Mouse (Mus musculus) liver, embryonic 11.5 days (tissue): ENCODE data around the gene Mybpc2. TPM values are rescaled to one million over a fixed set of nuclear protein-coding genes. Genes with fewer than 3 reads are reported as not detected.

Source experiments
- ATAC-seq: fragments of 200-750 bp; cut with Nextera tagmentation; replicated peaks from 2 replicates; pipeline ENCODE4 v1.8.0; 2017; ENCODE audit warnings: moderate number of reproducible peaks, mild to moderate bottlenecking, moderate TSS enrichment, moderate library complexity; ENCODE audit not compliant: low FRiP score
- DNase-seq: peaks from one replicate; pipeline ENCODE4 v3.0.0-alpha.2; 2017; ENCODE audit warnings: low spot score
- H3K27ac ChIP-seq: fragments of 300-500 bp; sonication (generic); 2 replicates; pipeline ENCODE4 v1.5.1; 2014; ENCODE audit warnings: mild to moderate bottlenecking, low read depth, low read length, control low read depth
- H3K27me3 ChIP-seq: fragments of 300-500 bp; sonication (generic); replicated peaks from 2 replicates; pipeline ENCODE4 v1.6.1; 2014; ENCODE audit warnings: low read length, mixed read lengths; ENCODE audit not compliant: control insufficient read depth, insufficient read depth
- H3K36me3 ChIP-seq: fragments of 300-500 bp; sonication (generic); 2 replicates; pipeline ENCODE4 v1.6.1; 2014; ENCODE audit warnings: mild to moderate bottlenecking, low read length, moderate library complexity, mixed read lengths; ENCODE audit not compliant: control insufficient read depth, insufficient read depth
- H3K4me1 ChIP-seq: fragments of 300-500 bp; sonication (generic); replicated peaks from 2 replicates; pipeline ENCODE4 v1.6.1; 2014; ENCODE audit warnings: low read length, mixed read lengths; ENCODE audit not compliant: control insufficient read depth, insufficient read depth
- H3K4me2 ChIP-seq: fragments of 300-500 bp; sonication (generic); 2 replicates; pipeline ENCODE4 v1.6.1; 2014; ENCODE audit warnings: mild to moderate bottlenecking, control low read depth, moderate library complexity
- H3K4me3 ChIP-seq: fragments of 300-500 bp; sonication (generic); 2 replicates; pipeline ENCODE4 v1.5.1; 2014; ENCODE audit warnings: low read depth, low read length, control low read depth
- H3K9ac ChIP-seq: fragments of 300-500 bp; sonication (generic); 2 replicates; pipeline ENCODE4 v1.6.1; 2014; ENCODE audit warnings: low read depth, low read length, control low read depth
- H3K9me3 ChIP-seq: fragments of 300-500 bp; sonication (generic); 2 replicates; pipeline ENCODE4 v1.6.1; 2016; ENCODE audit warnings: low read length, inconsistent platforms, mixed read lengths; ENCODE audit not compliant: control insufficient read depth
- WGBS: fragments of 180-500 bp; shearing (Covaris S2); extraction: QIAGEN DNeasy Blood & Tissue Kit; methylation state at CpG from one replicate; pipeline ENCODE4 v1.1.7; 2014; 5-methylcytosine and 5-hydroxymethylcytosine counted together
- polyA plus RNA-seq: library from polyadenylated mRNA; unstranded; fragments of >200 nt; fragmentation: Nextera tagmentation; extraction: Ambion mirVana; gene quantifications from 2 replicates; pipeline ENCODE4 v1.2.1, GENCODE M21; 2014

Gene Mybpc2
- polyA plus RNA-seq, 1 experiment from 2014 or later: not detected

DNA sequence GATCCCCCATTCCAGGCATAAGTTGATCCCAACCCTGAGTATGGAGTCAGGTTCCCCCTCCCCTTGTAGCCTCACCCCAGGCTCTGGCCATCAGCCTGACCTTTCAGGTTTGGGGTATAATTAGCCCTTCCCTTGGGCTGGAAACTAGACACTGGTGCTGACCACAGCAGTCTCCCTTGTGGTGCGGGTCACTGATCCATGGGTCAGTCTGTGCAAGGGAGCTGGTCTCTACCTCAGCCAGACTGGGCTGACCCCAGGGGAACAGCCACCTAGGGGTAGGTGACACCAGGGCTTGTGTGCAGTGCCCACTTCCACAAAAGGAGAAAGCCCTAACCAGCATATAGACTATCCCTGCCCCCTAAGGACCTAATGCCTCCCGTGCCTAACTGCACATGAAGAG, 1.4 kb downstream of the Mybpc2 start:
- no peak overlapping the region for H3K9ac ChIP-seq
- H3K36me3 ChIP-seq: no peaks in the 10 kb centered on the region
- ATAC-seq (no peak), DNase-seq (no peak)
- H3K4me1 ChIP-seq: peaks cover 4% of the 10 kb centered on the region
- peaks cover 63% of the 10 kb centered on the region for H3K27me3 ChIP-seq
- no peak overlapping the region for H3K4me2 ChIP-seq
- H3K4me3 ChIP-seq: no peak overlapping the region
- no peaks in the 10 kb centered on the region for H3K9me3 ChIP-seq
- WGBS: 73% methylated on average over 2 of the region's 2 CpGs
- no peak overlapping the region for H3K27ac ChIP-seq

DNA sequence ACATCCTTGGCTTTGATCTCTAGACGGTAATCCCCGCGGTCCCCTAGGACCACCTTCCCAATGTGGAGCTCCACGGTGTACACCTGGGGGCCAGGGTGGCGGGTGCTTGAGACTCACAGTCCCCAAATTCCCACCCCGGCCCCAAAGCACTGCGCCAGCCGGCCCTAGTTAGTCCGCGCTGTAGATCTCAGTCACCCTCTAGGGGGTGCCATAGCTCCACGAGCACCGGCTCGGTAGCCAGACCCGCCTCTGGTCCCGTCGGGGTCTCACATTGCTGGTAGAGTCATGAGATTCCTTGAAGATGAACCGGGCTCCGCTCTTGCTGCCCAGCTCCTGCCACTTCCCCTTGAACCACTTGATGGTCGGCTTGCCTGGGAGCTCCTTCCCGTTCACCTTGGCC, 2.7 kb downstream of the Mybpc2 start:
- H3K9ac ChIP-seq: no peak overlapping the region
- H3K9me3 ChIP-seq: no peaks in the 10 kb centered on the region
- H3K27ac ChIP-seq: no peak overlapping the region
- peaks cover 55% of the 10 kb centered on the region for H3K27me3 ChIP-seq
- ATAC-seq: peak; percentile 60
- H3K4me3 ChIP-seq: no peak overlapping the region
- DNase-seq: peak; percentile 50
- H3K4me2 ChIP-seq: no peak overlapping the region
- 1% methylated on average over 20 of the region's 20 CpGs for WGBS
- no peaks in the 10 kb centered on the region for H3K36me3 ChIP-seq
- no peaks in the 10 kb centered on the region for H3K4me1 ChIP-seq

- no peak overlapping the region for H3K9ac ChIP-seq
- H3K9me3 ChIP-seq: no peaks in the 10 kb centered on the region
- no peaks in the 10 kb centered on the region for H3K36me3 ChIP-seq
- H3K4me1 ChIP-seq: no peaks in the 10 kb centered on the region
- H3K27ac ChIP-seq: no peak overlapping the region
- no peak overlapping the region for H3K4me2 ChIP-seq
- H3K27me3 ChIP-seq: peaks cover 56% of the 10 kb centered on the region
- 49% methylated on average over 3 of the region's 3 CpGs for WGBS
- ATAC-seq: no peak
- H3K4me3 ChIP-seq: no peak overlapping the region
- no peak for DNase-seq
These were observed 3.5 kb downstream of the Mybpc2 start for GRCm38 (mm10) chr7:44520990-44521389.

GRCm38 (mm10) chr7:44519240-44519913, 5.1 kb downstream of the Mybpc2 start:
- H3K9ac ChIP-seq: no peak overlapping the region
- 66% methylated on average over 9 of the region's 9 CpGs for WGBS
- ATAC-seq (no peak), DNase-seq (no peak)
- no peaks in the 10 kb centered on the region for H3K9me3 ChIP-seq
- H3K27ac ChIP-seq: no peak overlapping the region
- peaks cover 43% of the 10 kb centered on the region for H3K27me3 ChIP-seq
- no peak overlapping the region for H3K4me3 ChIP-seq
- no peak overlapping the region for H3K4me2 ChIP-seq
- H3K36me3 ChIP-seq: no peaks in the 10 kb centered on the region
- no peaks in the 10 kb centered on the region for H3K4me1 ChIP-seq

DNA sequence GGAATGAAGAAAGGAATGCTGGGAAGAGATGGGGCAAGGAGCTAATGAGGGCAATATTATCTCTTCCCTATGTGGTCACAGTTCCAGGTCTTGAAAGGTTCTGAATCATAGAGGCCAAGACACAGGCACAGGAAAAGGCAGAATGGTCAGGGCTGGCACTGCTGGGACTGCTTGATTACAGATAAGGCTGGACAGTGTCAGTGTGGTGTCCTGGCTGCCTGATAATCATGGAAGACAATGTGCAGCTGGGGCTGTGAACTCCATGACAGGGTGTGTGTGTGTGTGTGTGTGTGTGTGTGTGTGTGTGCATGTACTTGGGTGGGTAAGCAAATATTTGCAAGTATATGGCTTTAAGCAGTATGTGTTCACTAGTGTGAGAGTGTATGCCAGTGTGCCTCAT, 17.0 kb downstream of the Mybpc2 start:
- peaks cover 10% of the 10 kb centered on the region for H3K27me3 ChIP-seq
- no peak overlapping the region for H3K4me2 ChIP-seq
- ATAC-seq: no peak; the same call in 1 of the 2 replicates
- H3K9ac ChIP-seq: no peak overlapping the region
- H3K4me3 ChIP-seq: no peak overlapping the region
- no peak overlapping the region for H3K27ac ChIP-seq
- DNase-seq: no peak
- H3K36me3 ChIP-seq: no peaks in the 10 kb centered on the region
- no peaks in the 10 kb centered on the region for H3K4me1 ChIP-seq
- no peaks in the 10 kb centered on the region for H3K9me3 ChIP-seq

- Histone ChIP-seq H3K9me3 (no peaks in the 10 kb centered on the region), H3K4me3 (no peak overlapping the region), H3K4me2 (no peak overlapping the region), H3K4me1 (peaks cover 3% of the 10 kb centered on the region; the same call in 1 of the 2 replicates), H3K36me3 (no peaks in the 10 kb centered on the region), H3K9ac (no peak overlapping the region), H3K27me3 (peaks cover 6% of the 10 kb centered on the region; the same call in 1 of the 2 replicates), H3K27ac (no peak overlapping the region)
- DNase-seq: peak; percentile 56
- 28% methylated on average over 5 of the region's 5 CpGs for WGBS
- ATAC-seq: no peak
These were observed 22.8 kb downstream of the Mybpc2 start for GRCm38 (mm10) chr7:44501563-44502115.

GRCm38 (mm10) chr7:44500046-44500445, 24.4 kb downstream of the Mybpc2 start:
- H3K4me2 ChIP-seq: no peak overlapping the region
- ATAC-seq: no peak
- H3K27ac ChIP-seq: no peak overlapping the region
- H3K9me3 ChIP-seq: no peaks in the 10 kb centered on the region
- DNase-seq: no peak
- H3K36me3 ChIP-seq: no peaks in the 10 kb centered on the region
- H3K4me1 ChIP-seq: peaks cover 10% of the 10 kb centered on the region; the same call in 1 of the 2 replicates
- H3K4me3 ChIP-seq: no peak overlapping the region
- no peak overlapping the region for H3K9ac ChIP-seq
- WGBS: 50% methylated on average over 20 of the region's 20 CpGs
- H3K27me3 ChIP-seq: peaks cover 6% of the 10 kb centered on the region; the same call in 1 of the 2 replicates

DNA sequence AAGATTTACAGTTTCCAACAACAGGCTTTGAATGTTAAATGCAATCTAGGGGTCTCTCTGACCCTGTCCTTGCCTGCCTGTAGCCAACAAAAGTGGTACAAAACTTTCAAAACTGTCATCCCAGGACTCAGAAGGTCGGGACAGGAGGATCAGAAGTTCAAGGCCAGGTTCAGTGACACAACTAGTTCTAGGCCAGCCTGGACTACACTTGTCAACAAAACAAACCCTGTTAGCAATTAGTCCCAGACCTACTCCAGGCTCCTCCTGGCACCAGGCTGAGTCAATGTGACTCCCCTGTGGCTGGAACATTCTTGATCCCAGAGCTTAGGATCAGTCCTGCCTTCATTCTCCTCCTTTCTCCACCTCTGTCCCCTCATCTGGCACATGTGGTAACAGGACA, 25.5 kb downstream of the Mybpc2 start:
- Histone ChIP-seq H3K9ac (no peak overlapping the region), H3K27me3 (peaks cover 6% of the 10 kb centered on the region; the same call in 1 of the 2 replicates), H3K4me2 (no peak overlapping the region), H3K27ac (no peak overlapping the region), H3K4me1 (peaks cover 14% of the 10 kb centered on the region; the same call in 1 of the 2 replicates), H3K4me3 (no peak overlapping the region), H3K9me3 (no peaks in the 10 kb centered on the region), H3K36me3 (peaks cover 2% of the 10 kb centered on the region; the same call in 1 of the 2 replicates)
- ATAC-seq (no peak), DNase-seq (no peak)
- WGBS: 57% methylated on average over 1 of the region's 1 CpGs
